Mouse (Mus musculus): ENCODE measurements around the gene Fkbp6.

Gene Fkbp6

GRCm38 (mm10) chr5:135352995-135353394, 3.2 kb upstream of the Fkbp6 start, which contains the start of gene Trim50:
Gene Trim50, plus strand, starts transcription at chr5:135353295.
- DNase-seq (ENCODE audit: low spot score) = no peak

DNA sequence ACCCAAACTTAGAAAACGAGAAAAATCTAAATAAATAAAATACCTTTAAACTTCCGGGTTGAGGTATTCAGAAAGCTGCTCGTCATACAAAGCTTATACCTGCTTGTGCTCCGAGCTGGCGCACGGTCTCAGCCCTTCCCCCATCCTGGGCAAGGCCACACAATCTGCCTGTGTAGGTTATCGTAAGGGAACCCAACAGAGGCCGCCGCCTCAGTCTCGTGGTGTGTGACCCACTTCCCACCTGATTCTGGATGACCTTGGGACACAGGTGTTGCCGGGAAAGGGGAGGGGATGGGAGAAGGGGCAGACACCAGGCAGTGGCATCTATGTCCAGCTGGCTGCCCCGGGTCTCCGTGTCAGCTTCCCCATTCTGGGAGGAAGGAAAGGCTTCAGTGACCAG, 1.8 kb upstream of the Fkbp6 start:
- DNase-seq (ENCODE audit: low spot score) = no peak

DNA sequence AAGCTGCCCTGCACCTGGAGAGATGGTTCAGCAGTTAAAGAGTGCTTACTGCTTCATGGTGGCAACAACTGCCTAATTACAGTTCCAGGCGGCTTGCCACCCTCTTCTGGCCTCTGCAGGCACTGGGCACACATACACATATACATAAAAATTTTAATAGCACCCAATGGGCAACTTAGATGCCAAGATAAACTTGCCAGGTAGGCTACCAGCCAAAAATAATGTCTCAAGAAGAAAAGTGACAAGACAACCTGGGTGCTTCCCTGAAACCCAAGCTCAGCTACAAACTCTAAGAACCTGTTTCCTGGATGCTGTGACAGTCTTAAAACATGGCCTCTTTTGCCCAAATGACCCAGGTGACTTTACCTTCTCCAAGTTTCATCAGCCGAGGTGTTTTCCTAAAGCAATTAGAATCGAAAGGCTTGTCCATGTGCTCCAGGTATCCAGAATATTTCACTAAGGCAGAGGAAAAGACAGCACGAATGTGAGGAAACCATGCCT, 2.3 kb downstream of the Fkbp6 start:
- DNase-seq (ENCODE audit: low spot score) = no peak

DNA sequence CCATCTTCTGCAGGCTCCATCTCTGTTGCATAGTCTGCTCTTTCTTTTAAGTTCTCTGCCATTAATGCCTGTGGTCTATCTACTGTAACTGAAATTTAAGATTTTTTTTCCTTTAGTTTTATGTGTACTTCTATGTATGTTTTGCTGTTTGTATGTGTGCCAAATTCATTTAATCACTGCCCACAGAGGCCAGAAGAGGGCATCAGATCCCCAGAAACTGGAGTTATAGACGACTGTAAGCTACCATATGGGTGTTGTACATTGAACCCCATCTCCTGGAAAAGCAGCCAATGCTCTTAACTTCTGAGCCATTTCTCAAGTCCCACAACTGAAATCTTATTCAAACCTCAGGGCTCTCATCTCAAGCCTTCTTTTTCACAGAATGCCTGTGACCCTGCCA, 3.4 kb downstream of the Fkbp6 start:
- DNase-seq (ENCODE audit: low spot score) = no peak

DNA sequence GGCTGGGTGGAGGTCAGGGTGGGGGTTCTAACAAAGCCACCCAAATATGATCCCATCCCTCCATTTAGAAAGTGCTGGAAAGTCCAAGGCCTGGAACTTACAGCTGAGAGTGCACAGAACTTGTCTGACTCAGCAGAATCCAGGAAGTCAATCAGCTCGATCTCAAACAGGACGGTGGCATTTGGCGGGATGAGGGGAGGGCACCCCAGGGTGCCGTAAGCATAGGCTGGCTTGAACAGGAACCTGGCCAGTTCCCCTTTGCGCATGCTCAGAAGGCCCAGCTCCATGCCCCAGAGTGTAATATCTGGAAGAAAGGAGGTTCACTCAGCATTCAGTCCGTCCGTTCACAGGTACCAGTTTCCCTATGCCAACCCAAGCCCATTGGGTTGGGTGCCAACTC, 3.9 kb downstream of the Fkbp6 start:
- DNase-seq (ENCODE audit: low spot score) = no peak

- no peak for DNase-seq (ENCODE audit: low spot score)
Measured at GRCm38 (mm10) chr5:135337575-135337974, 12.3 kb downstream of the Fkbp6 start.

- no peak for DNase-seq (ENCODE audit: low spot score)
Measured at GRCm38 (mm10) chr5:135331161-135331560, 18.7 kb downstream of the Fkbp6 start.

- no peak for DNase-seq (ENCODE audit: low spot score)
Measured at GRCm38 (mm10) chr5:135330201-135330600, 19.6 kb downstream of the Fkbp6 start.

GRCm38 (mm10) chr5:135329471-135329870, 20.4 kb downstream of the Fkbp6 start:
- no peak for DNase-seq (ENCODE audit: low spot score)

DNA sequence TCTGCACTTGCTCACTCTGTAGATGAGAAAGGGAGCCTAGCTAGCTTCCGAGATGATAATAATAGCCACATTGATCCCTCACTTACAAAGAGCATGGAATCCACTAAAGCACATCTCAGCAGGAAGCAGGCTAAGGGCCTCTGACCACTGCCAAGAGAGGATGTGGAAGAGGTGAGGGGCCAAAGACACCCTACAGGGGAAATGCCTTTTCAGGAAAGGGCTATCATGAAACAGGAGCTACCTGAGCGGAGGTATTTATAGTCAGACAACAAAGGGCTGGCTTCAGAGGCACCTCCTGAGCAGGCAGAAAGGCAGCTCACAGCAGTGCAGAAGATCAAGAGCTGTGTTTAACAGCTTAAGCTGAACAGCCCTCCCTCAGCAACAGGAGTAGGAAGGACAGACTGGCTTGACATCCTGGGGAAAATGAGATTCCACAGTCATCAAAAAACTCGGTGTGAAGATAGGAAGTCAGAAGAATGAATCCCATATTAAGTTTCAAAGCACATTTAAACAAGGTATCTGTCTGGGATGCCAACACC, 23.7 kb downstream of the Fkbp6 start:
- no peak for DNase-seq (ENCODE audit: low spot score)

- no peak for DNase-seq (ENCODE audit: low spot score)
Measured at GRCm38 (mm10) chr5:135322197-135322596, 27.6 kb downstream of the Fkbp6 start.

DNA sequence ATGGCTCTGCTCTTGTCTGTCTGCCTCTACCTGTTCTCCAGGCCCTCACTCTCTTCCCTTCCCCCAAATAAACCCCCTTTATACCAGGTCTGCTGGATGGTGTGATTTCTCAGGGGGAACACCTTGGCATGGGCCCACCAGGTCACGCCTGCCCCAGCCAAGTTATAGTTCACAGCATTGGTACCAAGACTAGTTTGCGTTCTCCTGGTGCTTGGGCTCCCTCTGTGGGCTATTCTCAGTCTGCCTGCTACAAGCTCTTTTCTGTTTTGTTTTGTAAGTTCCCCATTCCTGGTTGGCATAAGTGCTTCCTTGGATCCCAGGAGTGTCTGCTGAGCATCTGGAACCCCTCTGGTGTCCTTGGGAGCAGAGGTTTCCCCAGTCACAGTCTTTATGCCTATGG, 30.0 kb downstream of the Fkbp6 start:
- DNase-seq (ENCODE audit: low spot score) = no peak

GRCm38 (mm10) chr5:135316177-135316576, 33.7 kb downstream of the Fkbp6 start:
- DNase-seq (ENCODE audit: low spot score) = no peak

DNA sequence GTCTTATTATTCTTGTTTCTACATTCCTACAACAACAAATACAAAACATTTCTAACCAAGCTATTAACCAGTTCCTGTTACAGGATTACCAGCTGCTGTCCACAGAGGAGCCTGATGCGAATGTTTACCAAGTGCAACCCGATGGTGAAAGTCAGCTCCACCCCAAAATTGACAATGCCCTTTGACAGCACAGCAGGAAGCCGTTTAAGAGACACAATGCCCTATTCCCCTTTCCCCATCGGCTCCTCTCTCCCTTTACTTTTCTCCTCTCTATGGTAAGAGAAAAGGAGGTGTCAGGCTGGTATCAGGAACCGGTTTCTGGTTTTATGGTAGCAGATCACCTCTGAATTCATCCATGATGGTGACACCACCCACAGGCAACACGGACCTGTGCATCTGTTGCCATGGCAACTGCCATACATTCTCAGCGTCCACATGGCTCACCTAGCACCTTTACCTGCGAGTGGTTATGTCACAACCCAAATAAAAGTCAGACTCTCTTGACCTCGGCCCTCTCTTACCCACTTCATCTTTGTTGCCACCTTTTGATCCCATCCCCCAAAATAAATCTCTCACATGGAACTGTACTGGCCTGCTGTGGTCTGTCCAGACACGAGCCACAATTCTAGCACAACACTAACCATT, 43.4 kb downstream of the Fkbp6 start:
- no peak for DNase-seq (ENCODE audit: low spot score)

- no peak for DNase-seq (ENCODE audit: low spot score)
Measured at GRCm38 (mm10) chr5:135302454-135302853, 47.4 kb downstream of the Fkbp6 start.

- DNase-seq (ENCODE audit: low spot score) = no peak
Measured at GRCm38 (mm10) chr5:135301916-135302315, 47.9 kb downstream of the Fkbp6 start.

DNA sequence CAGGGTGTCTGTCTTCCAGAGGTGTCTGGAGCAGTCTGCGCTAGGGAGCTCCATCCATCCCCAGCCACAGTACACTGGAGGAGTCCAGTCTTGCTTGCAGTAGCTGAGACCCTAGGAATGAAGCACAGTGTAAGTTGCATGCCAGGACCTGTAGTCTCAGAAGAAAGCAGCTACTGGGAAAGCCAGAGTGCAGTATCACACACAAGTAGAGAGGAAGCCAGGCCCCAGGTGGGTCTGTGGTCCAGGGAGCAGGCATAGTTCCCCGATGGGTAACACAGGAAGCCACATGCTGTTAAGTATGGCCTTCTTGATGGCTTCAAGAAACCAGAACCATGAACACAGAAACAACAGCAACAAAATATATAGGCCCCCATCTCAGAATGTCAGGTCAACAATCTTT, 57.8 kb downstream of the Fkbp6 start:
- no peak for DNase-seq (ENCODE audit: low spot score)

- DNase-seq (ENCODE audit: low spot score) = no peak
Measured at GRCm38 (mm10) chr5:135291193-135291592, 58.7 kb downstream of the Fkbp6 start.

- no peak for DNase-seq (ENCODE audit: low spot score)
Measured at GRCm38 (mm10) chr5:135290703-135291102, 59.1 kb downstream of the Fkbp6 start.

DNA sequence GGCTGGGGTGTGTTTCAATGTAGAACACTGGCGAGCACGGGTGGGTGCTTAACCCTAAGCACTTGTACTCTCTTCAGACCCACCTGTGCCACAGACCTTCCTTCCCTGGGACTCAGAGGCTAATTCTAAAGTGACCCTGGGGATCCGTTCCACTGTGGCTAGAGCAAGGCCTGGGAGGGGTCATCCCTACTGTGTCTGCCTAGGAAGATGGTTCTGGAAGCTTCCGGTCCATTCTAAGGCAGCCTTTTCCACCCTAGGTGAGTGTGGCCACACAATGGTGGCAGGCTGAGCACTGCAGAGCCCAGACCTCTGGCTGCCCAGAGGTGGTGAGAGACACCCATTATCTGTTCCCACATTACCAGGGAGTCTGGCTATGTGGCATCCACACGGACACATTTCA, 62.9 kb downstream of the Fkbp6 start:
- DNase-seq (ENCODE audit: low spot score) = no peak

DNA sequence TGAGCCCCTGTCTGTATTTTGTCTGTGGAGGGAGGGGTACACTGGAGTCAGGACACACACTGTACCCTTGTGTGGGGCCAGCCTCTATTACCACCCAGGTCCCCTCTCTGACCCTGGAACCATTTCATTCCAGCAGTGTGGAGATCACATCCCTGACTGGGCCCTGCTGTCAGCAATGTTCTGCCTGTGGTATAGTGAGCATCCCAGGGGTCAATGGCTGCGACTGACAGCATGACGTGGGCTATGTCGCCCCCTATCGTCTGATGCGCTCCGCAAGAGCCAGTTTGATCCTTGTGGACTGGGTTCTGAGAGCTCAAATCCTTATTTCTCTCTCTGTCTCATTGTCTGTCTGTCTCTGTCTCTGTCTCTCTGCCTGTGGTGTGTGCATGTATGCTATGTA, 63.7 kb downstream of the Fkbp6 start:
- peak; percentile 62 for DNase-seq (ENCODE audit: low spot score)

DNA sequence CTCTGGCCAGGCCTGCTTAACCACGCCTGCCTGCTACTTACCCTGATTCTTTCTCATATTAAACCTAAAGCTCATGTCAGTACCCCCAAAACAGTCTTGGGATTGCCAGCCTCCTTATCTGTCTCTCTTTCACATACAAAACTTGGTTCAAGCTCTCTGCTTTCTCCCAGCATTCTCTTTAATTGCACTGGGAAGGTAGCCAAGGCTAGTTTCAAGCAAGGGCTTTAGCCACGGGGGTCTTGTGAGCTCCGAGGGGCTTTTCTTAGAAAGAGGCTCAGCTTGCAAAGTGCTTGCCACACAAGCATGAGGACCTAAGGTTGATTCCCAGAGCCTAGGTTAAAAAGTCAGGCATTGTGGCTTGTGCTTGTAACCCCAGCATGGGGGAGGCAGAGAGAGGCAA, 64.6 kb downstream of the Fkbp6 start:
- DNase-seq (ENCODE audit: low spot score) = no peak

DNA sequence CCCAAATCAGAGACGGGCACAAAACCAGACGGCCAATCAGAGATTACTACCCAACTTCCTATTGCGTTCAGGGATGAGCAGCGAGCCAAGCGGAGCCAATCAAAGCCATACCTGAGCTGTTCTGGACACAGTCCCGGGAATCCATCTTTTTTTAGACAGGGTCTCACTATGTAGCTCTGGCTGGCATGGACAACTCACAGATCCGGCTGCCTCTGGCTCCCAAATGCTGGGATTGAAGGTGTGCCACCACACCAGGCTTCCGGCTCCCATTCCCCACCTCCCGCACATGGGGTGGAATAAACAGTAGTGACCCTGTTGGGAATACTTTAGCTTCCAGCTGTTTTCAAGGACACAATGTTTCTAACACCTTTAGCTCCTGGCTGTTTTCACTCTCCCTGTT, 69.6 kb downstream of the Fkbp6 start:
- no peak for DNase-seq (ENCODE audit: low spot score)

DNA sequence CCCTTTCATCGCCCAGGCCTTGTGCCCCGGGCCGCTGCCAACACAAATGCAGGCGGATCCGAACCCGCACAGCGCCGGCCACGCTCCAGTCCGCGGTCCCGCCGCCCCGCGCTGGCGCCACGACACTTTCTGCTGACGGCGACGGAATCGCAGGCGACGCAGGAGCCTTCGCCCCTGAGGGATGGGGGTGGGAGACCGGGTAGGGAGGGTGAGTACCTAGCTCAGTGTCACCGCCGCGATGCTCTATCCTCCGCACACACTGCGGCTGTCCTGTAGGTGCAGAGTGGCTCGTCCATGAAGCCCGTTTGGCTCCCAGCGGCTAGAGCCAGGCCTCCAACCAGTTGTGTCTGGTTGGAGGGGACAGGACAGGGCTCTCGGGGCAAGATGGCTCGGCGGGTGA, 73.2 kb downstream of the Fkbp6 start:
- DNase-seq (ENCODE audit: low spot score) = no peak
